ENCODE assay signal across 7 mouse cellular contexts in the genomic region with DNA sequence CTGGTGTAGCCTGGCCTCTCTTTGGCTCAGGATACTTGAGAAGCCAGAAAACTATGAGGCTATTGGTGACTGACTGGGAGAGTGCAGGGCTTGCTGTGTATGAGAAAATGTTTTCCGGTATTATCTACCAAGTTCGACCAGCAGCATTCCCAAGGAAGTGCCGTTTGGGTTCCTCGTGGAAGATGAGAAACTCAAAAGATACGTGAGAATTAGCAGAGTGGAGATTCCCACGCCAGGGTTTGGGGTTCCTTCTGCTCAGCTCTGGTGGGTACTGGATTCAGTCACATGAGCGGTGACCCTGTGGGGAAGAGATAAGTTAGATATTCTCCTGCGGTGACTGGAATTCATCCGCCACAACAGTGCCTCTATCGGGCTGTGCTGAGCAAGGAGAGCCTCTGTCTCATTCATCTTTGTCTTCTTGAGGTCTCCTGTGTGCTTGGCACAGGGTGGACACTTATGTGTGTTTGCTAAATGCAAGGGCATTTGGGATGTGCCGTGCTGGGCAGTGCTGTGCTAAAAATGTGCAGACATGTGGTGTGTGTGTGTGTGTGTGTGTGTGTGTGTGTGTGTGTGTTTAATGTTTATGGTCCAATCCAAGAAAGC. TPM values are rescaled to one million over a fixed set of nuclear protein-coding genes. Genes with fewer than 3 reads are reported as not detected.
A peak's percentile ranks its signal among the peaks of the same experiment; 100 is the strongest.
DNase-seq lines count a peak whose midpoint lies in the region; ATAC-seq and TF ChIP-seq lines count a peak whose summit lies in the region.

No protein-coding gene starts in this region.

- peak overlapping the region; percentile 70 for H3K27ac ChIP-seq in heart, embryonic 16.5 days (ENCODE audit: low read length)
- H3K27ac ChIP-seq in liver, postnatal 0 days (ENCODE audit: low read depth): no peak overlapping the region

- no peak for TF ChIP-seq EP300 in liver, postnatal 0 days (IDR thresholded peaks at IDR 0.05; ENCODE audit: low read depth)

- H3K9ac ChIP-seq in heart, embryonic 16.5 days (ENCODE audit: low read length): peak overlapping the region; percentile 87
- H3K9ac ChIP-seq in liver, postnatal 0 days (replicated peaks): no peak overlapping the region

- no peak for ATAC-seq in heart, embryonic 16.5 days (replicated peaks; ENCODE audit: extremely low read depth, insufficient read depth, low FRiP score)
- no peak for ATAC-seq in liver, postnatal 0 days

- peak; percentile 83 for DNase-seq in brain, adult 2 months (ENCODE audit: low read depth, low spot score)
- no peak for DNase-seq in liver, postnatal 0 days
- DNase-seq in MN1 (ENCODE audit: low spot score): no peak
- DNase-seq in adrenal gland, adult 8-10 months: no peak
- DNase-seq in yolk sac, embryonic 10.5 days (ENCODE audit: low spot score): no peak

- no peaks in the 10 kb centered on the region for H3K9me3 ChIP-seq in E14TG2a.4 (ENCODE audit: low read length)
- H3K9me3 ChIP-seq in heart, embryonic 16.5 days (replicated peaks; ENCODE audit: control insufficient read depth, low read length): no peaks in the 10 kb centered on the region
- no peaks in the 10 kb centered on the region for H3K9me3 ChIP-seq in liver, postnatal 0 days (ENCODE audit: low read length)

- H3K4me2 ChIP-seq in heart, embryonic 16.5 days (ENCODE audit: low read depth, low read length): peak overlapping the region; percentile 91
- H3K4me2 ChIP-seq in liver, postnatal 0 days (ENCODE audit: low read depth, low read length): peak overlapping the region; percentile 16; the same call in 1 of the 2 replicates

- WGBS in heart, embryonic 16.5 days: 16% methylated on average over 11 of the region's 11 CpGs
- WGBS in liver, postnatal 0 days (ENCODE audit: insufficient replicate concordance): 32% methylated on average over 11 of the region's 11 CpGs

- peaks cover 53% of the 10 kb centered on the region for H3K27me3 ChIP-seq in E14TG2a.4 (ENCODE audit: insufficient read depth, low read length)
- no peaks in the 10 kb centered on the region for H3K27me3 ChIP-seq in heart, embryonic 16.5 days (ENCODE audit: control insufficient read depth, insufficient read depth, low read length)
- peaks cover 26% of the 10 kb centered on the region for H3K27me3 ChIP-seq in liver, postnatal 0 days (ENCODE audit: insufficient read depth, low read length)

- TF ChIP-seq CTCF in E14TG2a.4 (conservative IDR thresholded peaks at IDR 0.05; ENCODE audit: low read length): no peak
- TF ChIP-seq CTCF in liver, postnatal 0 days (IDR thresholded peaks at IDR 0.05; ENCODE audit: low read depth): no peak

- H3K36me3 ChIP-seq in E14TG2a.4 (ENCODE audit: insufficient read depth, low read length): no peaks in the 10 kb centered on the region
- H3K36me3 ChIP-seq in heart, embryonic 16.5 days (ENCODE audit: control insufficient read depth, insufficient read depth): no peaks in the 10 kb centered on the region
- H3K36me3 ChIP-seq in liver, postnatal 0 days (replicated peaks; ENCODE audit: insufficient read depth, low read length): no peaks in the 10 kb centered on the region

- H3K4me3 ChIP-seq in E14TG2a.4 (replicated peaks; ENCODE audit: low read length): 0 out of 2 replicates have a peak overlapping the region, but pooled peaks have one; percentile 89
- H3K4me3 ChIP-seq in heart, embryonic 16.5 days (ENCODE audit: low read length): peak overlapping the region; percentile 79
- H3K4me3 ChIP-seq in liver, postnatal 0 days (ENCODE audit: low read depth, low read length): peak overlapping the region; percentile 65; the same call in 1 of the 2 replicates

- peaks cover 52% of the 10 kb centered on the region for H3K4me1 ChIP-seq in E14TG2a.4 (replicated peaks; ENCODE audit: low read depth, low read length)
- H3K4me1 ChIP-seq in heart, embryonic 16.5 days (ENCODE audit: control insufficient read depth, insufficient read depth, low read length): peaks cover 30% of the 10 kb centered on the region
- peaks cover 11% of the 10 kb centered on the region for H3K4me1 ChIP-seq in liver, postnatal 0 days (ENCODE audit: insufficient read depth)

RNA-seq across cellular contexts. Expression of a gene that starts 2.2 kb away (rescaled TPM):
- polyA plus RNA-seq in heart, embryonic 16.5 days (2015; fragmentation: Nextera tagmentation; extraction: Ambion mirVana): 8.9 and 11.0 TPM in 2 replicates
- polyA plus RNA-seq in liver, postnatal 0 days (2015; fragmentation: Nextera tagmentation; extraction: Ambion mirVana): 1.3 and 1.4 TPM in 2 replicates
- 1 to 10 TPM; 2.4 to 5.8 (median 3.9) TPM for total RNA-seq in adrenal gland, adult 8-10 months (2022)

RNA-seq across cellular contexts. Expression of a gene that starts 45.6 kb away (rescaled TPM):
- polyA plus RNA-seq in heart, embryonic 16.5 days (2015; fragmentation: Nextera tagmentation; extraction: Ambion mirVana): 7.9 and 9.4 TPM in 2 replicates
- 0.80 and 0.99 TPM in 2 replicates for polyA plus RNA-seq in liver, postnatal 0 days (2015; fragmentation: Nextera tagmentation; extraction: Ambion mirVana)
- total RNA-seq in adrenal gland, adult 8-10 months (2022): 1 to 10 TPM; 2.7 to 6.6 (median 4.6) TPM

RNA-seq across cellular contexts. Expression of a gene that starts 53.5 kb away (rescaled TPM):
- not detected in 2 replicates for polyA plus RNA-seq in heart, embryonic 16.5 days (2015; fragmentation: Nextera tagmentation; extraction: Ambion mirVana)
- not detected in 2 replicates for polyA plus RNA-seq in liver, postnatal 0 days (2015; fragmentation: Nextera tagmentation; extraction: Ambion mirVana)
- not detected for total RNA-seq in adrenal gland, adult 8-10 months (2022)
